Mouse (Mus musculus): Measurements from ENCODE around the gene Arl16. TPM values are rescaled to one million over a fixed set of nuclear protein-coding genes. Genes with fewer than 3 reads are reported as not detected.

Gene Arl16
- polyA plus RNA-seq, 1 experiment from 2014 or later, result 56.6 TPM

DNA sequence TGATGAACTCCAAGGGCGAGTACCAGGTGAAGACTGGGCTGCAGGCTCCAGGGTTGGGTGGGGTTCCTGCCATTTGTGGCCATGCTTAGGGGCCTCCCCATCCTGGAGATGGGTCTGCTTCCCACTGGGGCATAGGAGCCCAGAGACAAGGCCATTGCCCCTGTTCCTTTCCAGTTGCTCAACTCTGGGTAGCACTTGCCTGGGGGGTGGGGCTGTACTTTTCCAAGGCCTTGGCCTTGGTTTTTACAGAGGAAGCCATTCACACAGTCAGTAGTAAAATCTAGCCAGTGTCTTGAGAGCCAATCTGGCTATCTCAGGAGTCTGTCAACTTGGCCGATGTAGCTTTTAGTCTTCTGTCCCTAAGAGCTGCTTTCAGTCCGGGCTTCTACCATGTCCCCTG is 30.0 kb upstream of the Arl16 start:
- Histone ChIP-seq H3K27ac (replicated peaks; ENCODE audit: low read depth, low read length) (no peak overlapping the region), H3K4me3 (ENCODE audit: low read depth, low read length) (no peak overlapping the region), H3K4me2 (ENCODE audit: low read depth, severe bottlenecking) (no peak overlapping the region), H3K9ac (ENCODE audit: low read length) (no peak overlapping the region), H3K9me3 (ENCODE audit: control insufficient read depth, low read length) (no peaks in the 10 kb centered on the region), H3K27me3 (ENCODE audit: control insufficient read depth, insufficient read depth, low read length) (no peaks in the 10 kb centered on the region), H3K4me1 (ENCODE audit: control insufficient read depth, insufficient read depth, low read length) (peaks cover 7% of the 10 kb centered on the region), H3K36me3 (ENCODE audit: control insufficient read depth, insufficient read depth, low read length) (peaks cover 23% of the 10 kb centered on the region; the same call in 1 of the 2 replicates)
- no peak for DNase-seq (ENCODE audit: low spot score)
- no peak for ATAC-seq (ENCODE audit: insufficient number of reproducible peaks, low FRiP score, low TSS enrichment, low read depth)
- 93% methylated on average over 3 of the region's 3 CpGs for WGBS

DNA sequence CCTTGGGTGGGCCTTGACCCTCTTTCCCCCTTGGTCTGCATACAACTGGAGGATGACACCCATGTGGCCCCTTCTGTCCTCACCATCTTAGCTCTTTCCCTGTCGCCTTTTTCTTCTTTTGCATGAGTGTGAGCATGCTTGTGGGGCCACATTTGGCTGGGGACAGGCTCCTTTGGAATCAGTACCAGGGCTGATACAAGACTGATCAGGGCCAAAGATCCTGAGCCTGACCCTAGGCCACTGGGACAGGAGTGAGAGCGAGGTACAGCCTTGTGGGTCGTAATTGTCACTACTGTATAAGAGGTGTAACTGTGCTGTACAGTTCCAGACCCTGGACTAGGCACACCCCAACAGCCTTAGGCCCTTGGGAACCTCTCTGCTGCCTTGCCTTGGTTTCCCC is 26.5 kb upstream of the Arl16 start:
- H3K4me2 ChIP-seq (ENCODE audit: low read depth, severe bottlenecking), result no peak overlapping the region
- no peak overlapping the region for H3K4me3 ChIP-seq (ENCODE audit: low read depth, low read length)
- H3K27me3 ChIP-seq (ENCODE audit: control insufficient read depth, insufficient read depth, low read length), result no peaks in the 10 kb centered on the region
- H3K27ac ChIP-seq (replicated peaks; ENCODE audit: low read depth, low read length), result no peak overlapping the region
- H3K36me3 ChIP-seq (ENCODE audit: control insufficient read depth, insufficient read depth, low read length), result peaks cover 27% of the 10 kb centered on the region; the same call in 1 of the 2 replicates
- H3K4me1 ChIP-seq (ENCODE audit: control insufficient read depth, insufficient read depth, low read length), result peaks cover 20% of the 10 kb centered on the region
- H3K9me3 ChIP-seq (ENCODE audit: control insufficient read depth, low read length), result no peaks in the 10 kb centered on the region
- no peak overlapping the region for H3K9ac ChIP-seq (ENCODE audit: low read length)
- ATAC-seq (ENCODE audit: insufficient number of reproducible peaks, low FRiP score, low TSS enrichment, low read depth) (no peak), DNase-seq (ENCODE audit: low spot score) (no peak)
- 85% methylated on average over 3 of the region's 3 CpGs for WGBS

DNA sequence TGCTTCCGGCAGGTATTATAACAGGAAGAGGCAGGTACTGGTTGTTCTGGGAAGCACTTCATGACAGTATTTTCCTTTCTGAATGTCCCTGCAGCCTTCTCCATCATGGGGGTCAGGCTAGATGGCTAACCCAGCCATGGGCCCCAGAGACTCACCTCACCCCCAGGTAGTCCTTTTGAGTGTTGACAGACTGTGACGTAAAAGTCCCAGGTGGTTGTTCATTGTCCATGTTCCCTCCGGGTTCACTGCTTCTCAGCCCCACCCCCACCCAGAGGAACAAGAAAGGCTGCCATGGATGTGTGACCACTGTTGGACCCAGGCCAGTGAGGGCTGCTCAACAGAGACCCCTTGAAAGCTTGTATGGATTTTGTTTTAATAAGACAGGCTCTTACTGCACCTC is 25.9 kb upstream of the Arl16 start:
- WGBS, result 64% methylated on average over 3 of the region's 3 CpGs
- Histone ChIP-seq H3K27ac (replicated peaks; ENCODE audit: low read depth, low read length) (no peak overlapping the region), H3K9ac (ENCODE audit: low read length) (peak overlapping the region; percentile 81; the same call in 1 of the 2 replicates), H3K4me2 (ENCODE audit: low read depth, severe bottlenecking) (peak overlapping the region; percentile 92), H3K9me3 (ENCODE audit: control insufficient read depth, low read length) (no peaks in the 10 kb centered on the region), H3K4me1 (ENCODE audit: control insufficient read depth, insufficient read depth, low read length) (peaks cover 20% of the 10 kb centered on the region), H3K27me3 (ENCODE audit: control insufficient read depth, insufficient read depth, low read length) (no peaks in the 10 kb centered on the region), H3K36me3 (ENCODE audit: control insufficient read depth, insufficient read depth, low read length) (peaks cover 25% of the 10 kb centered on the region; the same call in 1 of the 2 replicates), H3K4me3 (ENCODE audit: low read depth, low read length) (peak overlapping the region; percentile 96; the same call in 1 of the 2 replicates)
- ATAC-seq (ENCODE audit: insufficient number of reproducible peaks, low FRiP score, low TSS enrichment, low read depth) (no peak), DNase-seq (ENCODE audit: low spot score) (no peak)

DNA sequence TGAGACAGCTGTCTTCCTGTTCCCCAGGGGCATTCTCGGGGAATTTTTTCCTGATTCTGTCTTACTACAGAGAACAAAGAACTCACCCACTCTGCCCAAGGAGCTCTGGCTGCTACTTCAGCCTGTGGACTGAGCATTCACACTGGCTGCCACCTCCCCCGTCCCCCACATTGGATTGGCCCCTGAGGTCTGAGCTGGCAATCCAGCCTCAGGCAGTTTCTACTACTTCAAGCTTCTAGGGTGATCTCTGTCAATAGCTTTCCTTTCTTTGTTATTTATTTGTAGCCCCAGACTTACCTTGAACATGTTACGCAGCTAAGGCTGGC is 25.4 kb upstream of the Arl16 start:
- WGBS, result 28% methylated on average over 3 of the region's 3 CpGs
- peak overlapping the region; percentile 92 for H3K4me2 ChIP-seq (ENCODE audit: low read depth, severe bottlenecking)
- H3K36me3 ChIP-seq (ENCODE audit: control insufficient read depth, insufficient read depth, low read length), result peaks cover 25% of the 10 kb centered on the region; the same call in 1 of the 2 replicates
- H3K27me3 ChIP-seq (ENCODE audit: control insufficient read depth, insufficient read depth, low read length), result no peaks in the 10 kb centered on the region
- H3K27ac ChIP-seq (replicated peaks; ENCODE audit: low read depth, low read length), result no peak overlapping the region
- no peaks in the 10 kb centered on the region for H3K9me3 ChIP-seq (ENCODE audit: control insufficient read depth, low read length)
- peak overlapping the region; percentile 81 for H3K9ac ChIP-seq (ENCODE audit: low read length)
- peaks cover 20% of the 10 kb centered on the region for H3K4me1 ChIP-seq (ENCODE audit: control insufficient read depth, insufficient read depth, low read length)
- ATAC-seq (ENCODE audit: insufficient number of reproducible peaks, low FRiP score, low TSS enrichment, low read depth), result no peak
- peak; percentile 44 for DNase-seq (ENCODE audit: low spot score)
- peak overlapping the region; percentile 96 for H3K4me3 ChIP-seq (ENCODE audit: low read depth, low read length)

DNA sequence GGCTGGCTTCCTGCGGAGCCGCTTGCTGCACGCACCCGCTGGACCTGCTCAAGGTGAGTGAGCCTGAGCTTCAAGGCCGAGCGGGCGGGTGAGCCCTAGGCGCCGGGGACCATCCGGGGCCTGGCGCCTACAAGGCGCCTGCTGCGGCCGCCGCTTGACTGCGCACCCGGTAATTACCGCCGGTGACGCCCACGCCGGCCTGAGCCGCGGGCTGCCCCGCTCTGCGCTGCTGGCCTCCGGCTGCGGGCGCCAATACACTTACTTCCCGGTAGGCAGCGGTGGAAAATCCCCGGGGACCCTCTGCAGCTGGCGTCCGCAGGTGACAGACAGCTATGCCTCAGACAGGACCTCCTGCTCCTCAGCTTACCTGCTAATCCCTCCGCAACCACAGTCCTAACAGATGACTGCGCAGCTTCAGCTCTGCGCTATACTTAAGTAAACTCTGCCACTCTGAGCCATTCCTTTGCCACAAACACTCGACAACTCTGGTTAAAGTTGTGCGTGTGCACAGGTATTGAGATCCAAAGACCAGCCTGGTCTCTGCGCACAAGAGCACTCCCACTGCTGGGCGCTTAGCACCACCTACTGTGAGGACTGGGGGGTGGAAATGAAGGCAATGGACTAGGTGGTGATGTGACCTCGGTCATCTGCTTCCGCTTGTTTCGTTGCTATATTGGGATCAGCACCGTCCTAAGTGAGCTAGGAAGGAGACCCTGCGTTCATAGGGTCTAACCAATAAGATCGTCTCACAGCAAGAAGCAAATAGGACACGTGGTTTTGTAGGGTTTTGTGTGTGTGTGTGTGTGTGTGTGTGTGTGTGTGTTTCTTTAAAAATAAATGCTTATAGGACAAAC is 24.8 kb upstream of the Arl16 start:
- ATAC-seq (ENCODE audit: insufficient number of reproducible peaks, low FRiP score, low TSS enrichment, low read depth), result peak; percentile 40
- peak overlapping the region; percentile 92 for H3K4me2 ChIP-seq (ENCODE audit: low read depth, severe bottlenecking)
- H3K27me3 ChIP-seq (ENCODE audit: control insufficient read depth, insufficient read depth, low read length), result no peaks in the 10 kb centered on the region
- peak overlapping the region; percentile 80 for H3K27ac ChIP-seq (replicated peaks; ENCODE audit: low read depth, low read length)
- DNase-seq (ENCODE audit: low spot score), result peak; percentile 61
- peaks cover 29% of the 10 kb centered on the region for H3K36me3 ChIP-seq (ENCODE audit: control insufficient read depth, insufficient read depth, low read length)
- peak overlapping the region; percentile 96 for H3K4me3 ChIP-seq (ENCODE audit: low read depth, low read length)
- H3K9ac ChIP-seq (ENCODE audit: low read length), result peak overlapping the region; percentile 81
- WGBS, result 0% methylated on average over 48 of the region's 48 CpGs
- no peaks in the 10 kb centered on the region for H3K9me3 ChIP-seq (ENCODE audit: control insufficient read depth, low read length)
- H3K4me1 ChIP-seq (ENCODE audit: control insufficient read depth, insufficient read depth, low read length), result peaks cover 20% of the 10 kb centered on the region

DNA sequence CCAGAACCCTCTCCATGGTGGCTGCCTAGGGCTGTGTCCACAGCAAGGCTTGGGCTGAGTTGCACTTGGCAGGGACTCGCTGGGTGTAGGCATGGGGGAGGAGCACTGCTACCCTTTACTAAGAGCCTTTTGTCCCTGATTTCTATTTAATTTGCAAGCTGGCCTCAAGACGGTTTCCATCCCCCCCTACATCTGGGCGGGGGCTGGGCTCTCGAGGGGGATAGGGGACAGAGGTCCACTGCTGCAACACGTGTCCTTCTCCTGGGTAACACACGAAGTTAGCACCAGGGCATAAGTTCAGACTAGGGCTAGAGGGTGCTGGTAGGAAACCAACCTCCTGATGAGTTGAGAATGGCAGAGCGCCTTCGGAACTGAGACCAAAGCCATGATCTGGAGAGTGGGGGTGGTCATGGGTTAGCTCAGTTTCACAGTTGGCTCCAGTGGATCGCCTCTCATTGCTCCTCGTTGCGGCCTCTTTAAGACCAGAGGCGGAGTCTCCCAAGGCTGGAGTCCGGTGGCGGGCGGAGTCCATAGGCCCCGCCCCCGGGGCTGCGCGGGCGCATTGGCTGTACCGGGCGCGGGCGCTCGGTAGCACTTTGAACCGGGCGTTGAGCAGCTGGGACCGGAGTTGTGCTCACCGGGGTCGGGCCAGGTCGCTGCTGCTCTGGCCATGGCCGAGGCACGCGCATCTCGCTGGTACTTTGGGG is 24.1 kb upstream of the Arl16 start, which contains the start of gene Slc25a10:
Slc25a10 (plus strand) TSS at position 524 of the 707 bp plus-strand sequence.
- Histone ChIP-seq H3K9ac (ENCODE audit: low read length) (peak within 1 kb of the TSS; percentile 81), H3K27me3 (ENCODE audit: control insufficient read depth, insufficient read depth, low read length) (no peaks in the 10 kb centered on the region), H3K36me3 (ENCODE audit: control insufficient read depth, insufficient read depth, low read length) (peaks cover 28% of the 10 kb centered on the region), H3K9me3 (ENCODE audit: control insufficient read depth, low read length) (no peaks in the 10 kb centered on the region), H3K4me3 (ENCODE audit: low read depth, low read length) (peak within 1 kb of the TSS; percentile 96), H3K4me2 (ENCODE audit: low read depth, severe bottlenecking) (peak within 1 kb of the TSS; percentile 92), H3K27ac (replicated peaks; ENCODE audit: low read depth, low read length) (peak within 1 kb of the TSS; percentile 80), H3K4me1 (ENCODE audit: control insufficient read depth, insufficient read depth, low read length) (peaks cover 20% of the 10 kb centered on the region)
- under 1% methylated on average over 33 of the region's 35 CpGs for WGBS
- peak; percentile 85 for ATAC-seq (ENCODE audit: insufficient number of reproducible peaks, low FRiP score, low TSS enrichment, low read depth)
- DNase-seq (ENCODE audit: low spot score), result peak; percentile 89

DNA sequence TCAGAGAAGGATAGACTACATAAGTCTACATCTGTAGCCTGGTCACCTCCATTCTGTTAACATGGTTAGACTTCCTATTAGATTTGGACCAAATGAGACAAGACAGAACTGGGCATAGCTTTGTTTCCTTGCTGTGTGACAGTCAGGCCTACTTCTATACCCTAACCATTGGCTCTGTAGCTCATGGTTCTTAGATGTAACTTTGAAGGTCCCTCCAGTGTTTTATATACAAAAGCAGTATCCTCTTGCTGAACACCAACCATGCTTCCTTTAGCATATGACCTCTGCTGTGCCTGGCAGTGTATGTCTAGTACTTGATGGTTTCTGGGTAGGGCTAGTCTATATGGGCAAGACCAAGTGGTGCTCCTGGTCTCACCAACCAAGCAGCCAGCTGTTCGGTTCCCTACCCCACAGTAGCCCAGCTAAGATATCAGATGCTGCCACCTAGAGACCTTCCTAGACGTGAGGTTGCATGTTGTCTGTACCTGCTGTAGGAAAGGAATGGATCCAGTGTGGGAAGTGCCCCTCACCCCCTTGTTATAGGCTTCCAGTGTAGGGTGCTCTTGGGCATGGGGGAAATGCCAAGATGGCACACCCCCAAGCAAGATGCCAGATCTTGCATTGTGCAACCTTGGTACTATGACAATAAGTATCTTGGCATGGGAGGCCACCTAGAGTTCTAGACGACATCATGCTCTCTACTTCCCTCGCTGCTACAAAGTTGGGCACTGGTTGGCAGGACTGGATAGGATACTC is 23.1 kb upstream of the Arl16 start:
- WGBS, result 36% methylated on average over 4 of the region's 4 CpGs
- ATAC-seq (ENCODE audit: insufficient number of reproducible peaks, low FRiP score, low TSS enrichment, low read depth) (no peak), DNase-seq (ENCODE audit: low spot score) (no peak)
- H3K4me1 ChIP-seq (ENCODE audit: control insufficient read depth, insufficient read depth, low read length), result peaks cover 23% of the 10 kb centered on the region
- no peaks in the 10 kb centered on the region for H3K9me3 ChIP-seq (ENCODE audit: control insufficient read depth, low read length)
- peak overlapping the region; percentile 92; the same call in 1 of the 2 replicates for H3K4me2 ChIP-seq (ENCODE audit: low read depth, severe bottlenecking)
- peaks cover 21% of the 10 kb centered on the region for H3K36me3 ChIP-seq (ENCODE audit: control insufficient read depth, insufficient read depth, low read length)
- no peaks in the 10 kb centered on the region for H3K27me3 ChIP-seq (ENCODE audit: control insufficient read depth, insufficient read depth, low read length)
- no peak overlapping the region for H3K4me3 ChIP-seq (ENCODE audit: low read depth, low read length)
- H3K9ac ChIP-seq (ENCODE audit: low read length), result no peak overlapping the region; the same call in 1 of the 2 replicates
- no peak overlapping the region for H3K27ac ChIP-seq (replicated peaks; ENCODE audit: low read depth, low read length)

Measured in limb, embryonic 11.5 days (tissue).